Mouse (Mus musculus): Measurements from ENCODE around the gene Ccnb2.

The Ccnb2 gene

DNA sequence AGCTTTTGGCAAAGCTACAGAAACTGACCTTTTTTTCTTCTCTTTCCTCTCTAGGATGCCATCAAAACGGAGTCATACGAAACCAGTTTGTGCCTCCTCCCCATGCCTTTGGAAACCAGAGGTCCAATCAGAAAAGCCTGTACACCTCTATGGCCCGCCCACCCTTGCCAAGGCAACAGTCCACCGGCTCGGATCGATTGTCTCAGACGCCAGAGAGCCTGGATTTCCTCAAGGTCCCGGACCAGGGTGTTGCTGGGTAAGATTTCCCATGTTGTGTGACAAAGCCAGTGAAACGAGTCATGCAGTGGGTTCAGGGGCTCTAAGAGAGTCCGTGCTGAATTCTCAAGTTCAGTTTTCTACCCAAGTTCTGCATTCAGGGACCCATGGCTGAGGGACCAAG is 37.6 kb downstream of the Ccnb2 start:
- DNase-seq, result no peak

- no peak for DNase-seq
Observed at GRCm38 (mm10) chr9:70382091-70382490, 39.3 kb downstream of the Ccnb2 start.

DNA sequence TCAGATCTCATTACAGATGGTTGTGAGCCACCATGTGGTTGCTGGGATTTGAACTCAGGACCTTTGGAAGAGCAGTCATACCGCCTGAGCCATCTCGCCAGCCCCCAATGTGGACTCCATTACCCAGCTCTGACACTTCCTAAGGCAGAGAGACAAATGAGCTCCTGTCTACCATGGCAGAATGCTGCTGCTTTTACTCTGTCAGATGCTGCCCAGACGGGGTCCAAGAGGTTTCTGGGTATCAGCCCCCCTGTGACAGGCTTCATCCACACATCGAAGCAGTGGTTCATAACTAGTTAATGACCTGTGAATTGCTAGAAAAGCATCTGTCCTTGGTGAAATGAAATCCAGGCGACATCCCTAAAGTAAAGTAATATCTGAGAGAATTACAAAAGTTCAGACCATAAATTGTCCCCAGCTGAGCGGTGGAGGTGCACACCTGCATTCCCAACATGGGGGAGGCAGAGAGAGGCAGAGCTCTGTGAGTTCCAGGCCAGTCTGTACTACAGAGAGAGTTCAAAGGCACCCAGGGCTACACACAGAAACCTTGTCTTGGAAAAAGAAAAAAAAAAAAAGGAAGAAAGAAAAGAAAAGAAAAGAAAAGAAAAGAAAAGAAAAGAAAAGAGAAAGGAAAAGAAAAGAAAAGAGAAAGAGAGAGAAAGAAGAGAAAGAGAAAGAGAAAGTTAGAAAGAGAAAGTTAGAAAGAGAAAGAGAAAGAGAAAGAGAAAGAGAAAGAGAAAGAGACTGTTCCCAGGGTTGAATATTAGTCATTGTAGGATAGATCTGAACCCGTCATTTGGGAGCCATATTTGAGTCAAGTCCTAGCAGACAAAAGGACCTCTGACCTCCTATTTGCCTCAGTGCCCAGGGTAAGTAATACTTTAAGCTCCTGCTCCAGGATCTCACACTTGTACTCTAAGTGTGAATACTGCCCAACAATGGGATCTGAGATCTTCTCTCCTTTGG is 41.6 kb downstream of the Ccnb2 start:
- DNase-seq, result no peak

DNA sequence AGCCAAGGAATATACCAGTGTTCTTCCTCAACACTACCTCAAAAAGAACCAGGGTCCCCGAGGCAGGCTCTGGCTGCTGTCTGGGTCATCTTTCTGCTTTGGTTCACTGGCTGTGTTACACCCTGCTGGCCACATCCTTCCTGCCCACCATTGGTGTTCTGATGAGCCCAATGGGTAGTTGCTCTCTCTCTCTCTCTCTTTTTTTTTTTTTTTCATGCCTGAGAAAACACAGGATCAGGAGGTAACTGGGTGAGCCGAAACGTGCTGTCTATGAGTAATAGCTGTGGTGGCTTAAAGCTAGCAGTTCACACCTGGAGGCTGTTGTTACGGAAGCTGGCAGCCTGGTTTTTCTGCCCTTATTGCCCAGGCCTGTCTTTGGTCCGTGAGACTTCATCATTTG is 49.7 kb downstream of the Ccnb2 start:
- DNase-seq, result no peak

DNA sequence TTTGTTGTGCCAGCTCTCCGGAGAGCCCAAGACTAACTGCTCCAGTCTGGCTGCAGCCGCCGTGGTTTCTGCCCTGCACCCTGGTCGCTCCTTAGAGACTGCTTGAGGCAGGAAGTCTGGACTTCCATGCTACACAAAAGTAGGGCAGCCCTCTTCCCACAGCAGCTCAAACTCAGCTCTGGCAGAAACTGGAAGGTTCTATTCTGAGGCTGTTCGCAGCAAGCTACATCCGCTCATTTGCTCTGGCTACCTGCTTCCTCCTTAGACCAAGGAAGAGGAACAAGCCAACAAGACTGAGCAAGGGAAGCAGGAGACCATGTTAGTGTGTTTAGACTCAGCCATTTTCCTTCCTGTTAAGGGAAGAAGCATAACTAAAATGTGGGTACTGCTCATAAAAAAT is 54.4 kb downstream of the Ccnb2 start:
- DNase-seq, result no peak

- no peak for DNase-seq
Observed at GRCm38 (mm10) chr9:70365915-70366314, 55.4 kb downstream of the Ccnb2 start.

GRCm38 (mm10) chr9:70364741-70365140 is 56.6 kb downstream of the Ccnb2 start:
- DNase-seq, result no peak

- DNase-seq, result no peak
Observed at GRCm38 (mm10) chr9:70359402-70360131, 61.8 kb downstream of the Ccnb2 start.

Measured in liver (tissue).